Mouse (Mus musculus): ENCODE measurements around the gene Plk2. TPM values are rescaled to one million over a fixed set of nuclear protein-coding genes. Genes with fewer than 3 reads are reported as not detected.

Plk2 gene
- total and polyA plus RNA-seq, 3 experiments: 0.11 TPM; not detected in 2

GRCm38 (mm10) chr13:110425512-110426222 is 30.8 kb downstream of the Plk2 start:
- Histone ChIP-seq H3K36me3 (replicated peaks) (no peaks in the 10 kb centered on the region), H3K4me3 (ENCODE audit: low read depth, low read length) (no peak overlapping the region), H3K9me3 (replicated peaks) (peaks cover 19% of the 10 kb centered on the region), H3K27me3 (ENCODE audit: insufficient read depth, low read length) (no peaks in the 10 kb centered on the region), H3K4me1 (ENCODE audit: insufficient read depth, low read depth, low read length) (no peaks in the 10 kb centered on the region)
- DNase-seq (ENCODE audit: low spot score) (no peak), ATAC-seq (ENCODE audit: extremely low read depth, insufficient number of reproducible peaks, low FRiP score, poor library complexity, severe bottlenecking) (no peak)
- no peak for TF ChIP-seq GATA1 (IDR thresholded peaks at IDR 0.05; ENCODE audit: borderline replicate concordance, low read length)
- no peak for TF ChIP-seq TAL1 (conservative IDR thresholded peaks at IDR 0.05; ENCODE audit: low read depth, low read length)
- TF ChIP-seq CTCF (IDR thresholded peaks at IDR 0.05; ENCODE audit: low read depth, low read length): no peak

DNA sequence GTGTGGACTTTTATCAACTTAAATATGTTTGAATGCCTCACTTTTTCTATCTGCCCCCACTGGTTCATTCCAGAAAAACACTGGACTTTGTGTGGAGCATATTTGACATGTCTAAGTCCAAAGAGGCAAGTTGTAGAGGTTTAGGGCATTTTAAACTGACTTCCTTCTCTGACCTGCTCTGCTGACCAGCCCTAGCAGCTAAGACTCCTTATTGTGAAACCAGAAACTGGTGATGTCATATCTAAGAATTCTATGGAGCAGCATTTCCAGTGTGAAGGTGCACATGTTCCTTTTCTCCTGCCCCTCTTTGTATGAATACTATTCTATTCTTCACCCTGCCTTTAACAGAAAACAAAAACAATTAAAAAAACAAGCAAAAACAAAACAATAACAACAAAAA is 36.5 kb downstream of the Plk2 start:
- Histone ChIP-seq H3K4me1 (ENCODE audit: insufficient read depth, low read depth, low read length) (no peaks in the 10 kb centered on the region), H3K9me3 (replicated peaks) (peaks cover 19% of the 10 kb centered on the region)

DNA sequence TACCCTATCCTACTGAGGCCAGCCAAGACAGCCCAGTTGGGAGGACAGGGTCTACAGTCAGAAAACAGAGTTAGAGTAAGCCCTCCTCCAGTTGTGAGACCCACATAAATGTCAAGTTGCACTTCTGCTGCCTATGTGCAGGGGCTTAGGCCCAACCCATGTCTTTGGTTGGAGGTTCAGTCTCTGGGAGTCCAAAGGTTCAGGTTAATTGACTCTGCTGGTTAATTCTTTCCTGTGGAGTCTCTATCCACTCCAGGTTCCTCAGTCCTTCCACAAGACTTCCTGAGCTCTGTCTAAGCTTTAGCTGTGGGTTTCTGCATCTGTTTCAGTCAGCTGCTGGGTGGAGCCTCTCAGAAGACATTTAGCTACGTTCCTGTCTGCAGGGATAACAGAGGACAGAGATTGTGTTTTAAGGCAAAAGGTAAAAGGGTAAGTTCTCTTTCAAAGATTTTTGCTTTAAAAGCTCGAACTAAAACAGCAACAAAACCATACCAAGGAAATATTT is 37.3 kb downstream of the Plk2 start:
- Histone ChIP-seq H3K36me3 (replicated peaks) (no peaks in the 10 kb centered on the region), H3K4me1 (ENCODE audit: insufficient read depth, low read depth, low read length) (no peaks in the 10 kb centered on the region), H3K4me3 (ENCODE audit: low read depth, low read length) (no peak overlapping the region), H3K9me3 (replicated peaks) (peaks cover 19% of the 10 kb centered on the region), H3K27me3 (ENCODE audit: insufficient read depth, low read length) (no peaks in the 10 kb centered on the region)
- DNase-seq (ENCODE audit: low spot score) (no peak), ATAC-seq (ENCODE audit: extremely low read depth, insufficient number of reproducible peaks, low FRiP score, poor library complexity, severe bottlenecking) (no peak)
- TF ChIP-seq GATA1 (IDR thresholded peaks at IDR 0.05; ENCODE audit: borderline replicate concordance, low read length) (no peak), GATA2 (IDR thresholded peaks at IDR 0.05; ENCODE audit: borderline replicate concordance, low read depth, low read length) (no peak), TAL1 (conservative IDR thresholded peaks at IDR 0.05; ENCODE audit: low read depth, low read length) (no peak), CTCF (IDR thresholded peaks at IDR 0.05; ENCODE audit: low read depth, low read length) (no peak)

More for the DNA sequence above, 36.5 kb downstream of the Plk2 start:
- Histone ChIP-seq H3K36me3 (replicated peaks) (no peaks in the 10 kb centered on the region), H3K4me3 (ENCODE audit: low read depth, low read length) (no peak overlapping the region), H3K27me3 (ENCODE audit: insufficient read depth, low read length) (no peaks in the 10 kb centered on the region)
- TF ChIP-seq GATA2 (IDR thresholded peaks at IDR 0.05; ENCODE audit: borderline replicate concordance, low read depth, low read length): no peak
- TF ChIP-seq CTCF (IDR thresholded peaks at IDR 0.05; ENCODE audit: low read depth, low read length): no peak
- no peak for TF ChIP-seq POLR2AphosphoS5 (IDR thresholded peaks at IDR 0.05; ENCODE audit: insufficient replicate concordance, low read depth, low read length)
- no peak for TF ChIP-seq GATA1 (IDR thresholded peaks at IDR 0.05; ENCODE audit: borderline replicate concordance, low read length)
- no peak for TF ChIP-seq TAL1 (conservative IDR thresholded peaks at IDR 0.05; ENCODE audit: low read depth, low read length)
- DNase-seq (ENCODE audit: low spot score): no peak
- no peak for ATAC-seq (ENCODE audit: extremely low read depth, insufficient number of reproducible peaks, low FRiP score, poor library complexity, severe bottlenecking)

DNA sequence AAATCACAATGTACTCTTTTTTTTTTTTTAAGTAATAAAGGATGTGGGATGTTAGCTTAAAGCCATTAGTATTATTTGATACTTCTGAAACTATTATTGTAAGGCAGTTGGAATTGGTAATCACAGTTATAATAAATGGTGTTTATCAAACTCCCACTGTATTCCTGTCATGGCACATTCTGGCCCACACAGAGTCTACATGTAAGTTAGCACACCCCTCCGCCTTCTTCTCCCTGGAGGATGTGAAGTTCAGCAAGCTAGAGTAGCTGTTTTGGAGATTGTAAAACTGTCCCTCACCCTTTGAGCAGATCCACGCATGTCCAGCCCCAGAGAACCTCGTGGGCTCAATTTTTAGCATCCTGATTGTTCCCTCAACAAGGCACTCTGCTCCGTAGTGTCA is 37.8 kb downstream of the Plk2 start:
- H3K4me3 ChIP-seq (ENCODE audit: low read depth, low read length): no peak overlapping the region
- no peaks in the 10 kb centered on the region for H3K27me3 ChIP-seq (ENCODE audit: insufficient read depth, low read length)
- H3K4me1 ChIP-seq (ENCODE audit: insufficient read depth, low read depth, low read length): no peaks in the 10 kb centered on the region
- no peaks in the 10 kb centered on the region for H3K36me3 ChIP-seq (replicated peaks)
- TF ChIP-seq GATA1 (IDR thresholded peaks at IDR 0.05; ENCODE audit: borderline replicate concordance, low read length) (no peak), GATA2 (IDR thresholded peaks at IDR 0.05; ENCODE audit: borderline replicate concordance, low read depth, low read length) (no peak), POLR2AphosphoS5 (IDR thresholded peaks at IDR 0.05; ENCODE audit: insufficient replicate concordance, low read depth, low read length) (no peak), CTCF (IDR thresholded peaks at IDR 0.05; ENCODE audit: low read depth, low read length) (no peak), TAL1 (conservative IDR thresholded peaks at IDR 0.05; ENCODE audit: low read depth, low read length) (no peak)
- no peak for ATAC-seq (ENCODE audit: extremely low read depth, insufficient number of reproducible peaks, low FRiP score, poor library complexity, severe bottlenecking)
- DNase-seq (ENCODE audit: low spot score): no peak
- peaks cover 19% of the 10 kb centered on the region for H3K9me3 ChIP-seq (replicated peaks)

DNA sequence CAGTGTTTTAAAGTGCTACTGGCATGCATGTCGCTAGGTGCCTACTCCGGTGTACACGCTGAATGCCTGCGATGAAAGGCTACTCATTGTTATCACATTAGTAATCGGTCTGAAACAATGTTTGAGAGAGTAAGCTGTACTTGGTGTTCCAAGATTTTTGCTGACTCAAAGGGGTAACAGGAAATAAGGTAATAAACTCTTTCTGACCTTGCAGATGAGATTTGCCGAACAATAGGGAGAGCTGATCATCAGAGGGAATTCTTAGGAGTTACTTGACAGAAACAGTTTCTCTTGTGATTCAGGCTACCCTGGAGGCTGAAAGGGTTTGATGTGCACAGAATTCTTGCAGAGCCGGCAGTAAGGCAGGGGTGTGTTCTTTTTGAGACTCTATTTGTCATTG is 41.8 kb downstream of the Plk2 start:
- no peak for ATAC-seq (ENCODE audit: extremely low read depth, insufficient number of reproducible peaks, low FRiP score, poor library complexity, severe bottlenecking)

DNA sequence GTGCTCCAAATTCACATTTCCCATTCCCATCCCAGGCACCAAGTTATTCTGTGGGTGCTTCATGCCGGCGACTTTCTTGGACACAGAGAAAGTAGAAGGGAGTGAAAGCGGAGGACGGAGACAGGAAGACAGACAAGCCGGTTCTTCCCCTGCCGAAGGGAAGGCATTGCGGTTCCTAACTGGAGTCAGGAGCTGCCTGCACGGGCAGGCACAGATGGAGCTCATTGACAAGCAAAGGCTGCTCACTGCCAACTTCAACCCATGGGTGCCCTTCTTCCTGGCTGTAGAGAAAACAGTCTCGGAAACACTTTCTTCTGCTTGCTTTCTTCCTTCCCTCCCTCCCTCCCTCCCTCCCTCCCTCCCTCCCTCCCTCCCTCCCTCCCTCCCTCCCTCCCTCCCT is 43.8 kb downstream of the Plk2 start:
- Histone ChIP-seq H3K27me3 (ENCODE audit: insufficient read depth, low read length) (no peaks in the 10 kb centered on the region), H3K4me3 (ENCODE audit: low read depth, low read length) (no peak overlapping the region), H3K4me1 (ENCODE audit: insufficient read depth, low read depth, low read length) (no peaks in the 10 kb centered on the region), H3K9me3 (replicated peaks) (peaks cover 9% of the 10 kb centered on the region), H3K36me3 (replicated peaks) (no peaks in the 10 kb centered on the region)
- ATAC-seq (ENCODE audit: extremely low read depth, insufficient number of reproducible peaks, low FRiP score, poor library complexity, severe bottlenecking) (no peak), DNase-seq (ENCODE audit: low spot score) (no peak)
- TF ChIP-seq POLR2AphosphoS5 (IDR thresholded peaks at IDR 0.05; ENCODE audit: insufficient replicate concordance, low read depth, low read length) (no peak), TAL1 (conservative IDR thresholded peaks at IDR 0.05; ENCODE audit: low read depth, low read length) (no peak), GATA1 (IDR thresholded peaks at IDR 0.05; ENCODE audit: borderline replicate concordance, low read length) (no peak), GATA2 (IDR thresholded peaks at IDR 0.05; ENCODE audit: borderline replicate concordance, low read depth, low read length) (no peak), CTCF (IDR thresholded peaks at IDR 0.05; ENCODE audit: low read depth, low read length) (no peak)

More for the DNA sequence above, 41.8 kb downstream of the Plk2 start:
- TF ChIP-seq CTCF (IDR thresholded peaks at IDR 0.05; ENCODE audit: low read depth, low read length) (no peak), POLR2AphosphoS5 (IDR thresholded peaks at IDR 0.05; ENCODE audit: insufficient replicate concordance, low read depth, low read length) (no peak), GATA2 (IDR thresholded peaks at IDR 0.05; ENCODE audit: borderline replicate concordance, low read depth, low read length) (no peak), TAL1 (conservative IDR thresholded peaks at IDR 0.05; ENCODE audit: low read depth, low read length) (no peak), GATA1 (IDR thresholded peaks at IDR 0.05; ENCODE audit: borderline replicate concordance, low read length) (no peak)
- Histone ChIP-seq H3K4me1 (ENCODE audit: insufficient read depth, low read depth, low read length) (no peaks in the 10 kb centered on the region), H3K36me3 (replicated peaks) (no peaks in the 10 kb centered on the region), H3K9me3 (replicated peaks) (peaks cover 16% of the 10 kb centered on the region), H3K27me3 (ENCODE audit: insufficient read depth, low read length) (no peaks in the 10 kb centered on the region), H3K4me3 (ENCODE audit: low read depth, low read length) (no peak overlapping the region)
- no peak for DNase-seq (ENCODE audit: low spot score)

Data from G1E (cell line).